Mouse (Mus musculus) brain, embryonic 14.5 days (tissue): ENCODE data around the gene Lypd8. TPM values are rescaled to one million over a fixed set of nuclear protein-coding genes. Genes with fewer than 3 reads are reported as not detected.

Source experiments
- DNase-seq: peaks from one replicate; pipeline ENCODE4 v3.0.0-alpha.2; 2011; ENCODE audit warnings: low read depth
- CTCF ChIP-seq: fragments of 200-500 bp; IDR thresholded peaks from 2 replicates; pipeline ENCODE4 v1.5.1; 2012; ENCODE audit warnings: inconsistent platforms, mild to moderate bottlenecking, moderate library complexity, borderline replicate concordance; ENCODE audit not compliant: insufficient read depth, insufficient read length; ENCODE audit errors: extremely low read depth
- POLR2A ChIP-seq: fragments of 200-500 bp; IDR thresholded peaks from 2 replicates; pipeline ENCODE4 v1.6.1; 2012; ENCODE audit warnings: mild to moderate bottlenecking, inconsistent platforms, borderline replicate concordance; ENCODE audit not compliant: poor library complexity, insufficient read depth, insufficient read length, severe bottlenecking; ENCODE audit errors: extremely low read depth
- polyA plus RNA-seq: library from polyadenylated mRNA; depleted of rRNA; stranded (reverse); fragments of >200 nt; gene quantifications from 2 replicates; pipeline ENCODE4 v1.2.3, GENCODE M21; 2012; rRNA removed

The Lypd8 gene
- polyA plus RNA-seq, 1 experiment = 0.27 TPM

DNA sequence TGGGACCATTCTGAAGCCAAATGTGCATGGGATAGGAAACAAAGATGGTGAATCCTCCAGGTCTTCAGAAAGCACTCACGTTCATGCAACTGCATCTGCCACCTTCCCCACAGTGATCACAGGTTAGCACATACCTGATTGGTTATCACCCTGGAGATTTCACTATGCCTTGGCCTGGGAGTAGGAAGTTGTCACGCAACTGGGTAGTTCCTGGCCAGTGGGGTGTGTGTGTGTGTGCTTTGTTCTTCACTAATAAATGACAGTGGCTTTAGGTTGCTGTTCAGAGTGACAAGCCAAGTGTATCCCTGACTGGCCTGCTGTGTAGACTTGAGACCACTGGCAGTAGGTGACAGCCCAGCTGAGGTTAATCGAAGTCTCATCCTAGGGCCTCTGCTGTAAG lies 53.4 kb downstream of the Lypd8 start, which contains the start of gene Gm12253:
TSS of gene Gm12253 (plus strand) at position 301 of the 400 bp plus-strand sequence.
- no peak for DNase-seq
- TF ChIP-seq POLR2A (no peak), CTCF (no peak)

DNA sequence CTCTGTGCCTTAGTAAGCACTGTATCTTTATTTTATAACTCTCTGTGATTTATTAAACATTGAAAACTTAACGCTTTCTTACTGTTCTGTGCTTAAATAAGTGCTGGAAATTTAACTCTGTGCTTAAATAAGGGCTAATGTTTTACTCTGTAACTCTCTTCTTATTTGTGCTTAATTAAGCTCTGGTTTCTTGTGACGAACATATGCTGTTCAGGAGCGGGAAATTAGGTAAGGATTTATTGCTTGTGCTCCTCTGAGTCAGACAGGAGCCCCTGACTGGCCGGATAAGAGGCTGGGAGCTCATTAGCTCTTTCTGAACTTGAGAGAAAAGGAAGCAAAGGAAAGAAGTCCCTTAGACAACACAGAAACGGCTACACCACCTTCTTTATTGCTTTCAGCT lies 59.0 kb downstream of the Lypd8 start:
- TF ChIP-seq CTCF = no peak
- TF ChIP-seq POLR2A = no peak
- DNase-seq = peak; percentile 29

Other genes with a start within 250 kb of the Lypd8 start
- 12.2 and 15.6 TPM in 2 replicates for gene Gemin5, start 210.5 kb upstream of the Lypd8 start, polyA plus RNA-seq
- 56.5 and 73.0 TPM in 2 replicates for gene Mrpl22, start 207.4 kb upstream of the Lypd8 start, polyA plus RNA-seq
- 0.82 and 1.2 TPM in 2 replicates for gene Igtp, start 179.5 kb upstream of the Lypd8 start, polyA plus RNA-seq
- 0.61 and 1.2 TPM in 2 replicates for gene Irgm2, start 179.4 kb upstream of the Lypd8 start, polyA plus RNA-seq
- not detected in 2 replicates for gene 4930438A08Rik, start 104.2 kb upstream of the Lypd8 start, polyA plus RNA-seq
- 43.0 and 83.0 TPM in 2 replicates for gene Zfp692, start 72.0 kb upstream of the Lypd8 start, polyA plus RNA-seq
- gene Zfp672, start 48.7 kb upstream of the Lypd8 start, polyA plus RNA-seq = 41.9 and 47.0 TPM in 2 replicates
- gene Sh3bp5l, start 48.3 kb upstream of the Lypd8 start, polyA plus RNA-seq = 39.9 and 46.8 TPM in 2 replicates
- gene 1810065E05Rik, start 42.1 kb downstream of the Lypd8 start, polyA plus RNA-seq = not detected in 2 replicates
- not detected in 2 replicates for gene Gm12253, start 53.5 kb downstream of the Lypd8 start, polyA plus RNA-seq
- not detected in 2 replicates for gene Lypd9, start 73.9 kb downstream of the Lypd8 start, polyA plus RNA-seq
- gene Olfr30, start 83.2 kb downstream of the Lypd8 start, polyA plus RNA-seq = not detected in 2 replicates
- not detected in 2 replicates for gene Olfr332, start 113.5 kb downstream of the Lypd8 start, polyA plus RNA-seq
- gene Olfr331, start 123.5 kb downstream of the Lypd8 start, polyA plus RNA-seq = not detected in 2 replicates
- not detected in 2 replicates for gene Olfr330, start 155.8 kb downstream of the Lypd8 start, polyA plus RNA-seq
- gene Olfr329-ps, start 167.4 kb downstream of the Lypd8 start, polyA plus RNA-seq = not detected in 2 replicates
- not detected in 2 replicates for gene Olfr328, start 176.6 kb downstream of the Lypd8 start, polyA plus RNA-seq
- gene Olfr224, start 191.5 kb downstream of the Lypd8 start, polyA plus RNA-seq = not detected in 2 replicates
- not detected in 2 replicates for gene Olfr325, start 198.7 kb downstream of the Lypd8 start, polyA plus RNA-seq
- gene Olfr324, start 216.1 kb downstream of the Lypd8 start, polyA plus RNA-seq = 0.10 TPM in 1 of 2 replicates, not detected in the other
- gene 2210407C18Rik, start 237.0 kb downstream of the Lypd8 start, polyA plus RNA-seq = not detected in 2 replicates